Mouse (Mus musculus) forebrain, embryonic 14.5 days (tissue): Measurements from ENCODE around the gene Rnls. TPM values are rescaled to one million over a fixed set of nuclear protein-coding genes. Genes with fewer than 3 reads are reported as not detected.

Source experiments
- ATAC-seq: fragments of 200-750 bp; cut with Nextera tagmentation; 2 replicates; pipeline ENCODE4 v1.8.0; 2017; ENCODE audit warnings: mild to moderate bottlenecking, moderate library complexity
- DNase-seq: peaks from one replicate; pipeline ENCODE4 v3.0.0-alpha.2; 2015; ENCODE audit warnings: low spot score
- H3K27ac ChIP-seq: fragments of 300-500 bp; sonication (generic); 2 replicates; pipeline ENCODE4 v1.5.1; 2014; ENCODE audit warnings: low read depth, mild to moderate bottlenecking, control low read depth, low read length, moderate library complexity
- H3K27me3 ChIP-seq: fragments of 300-500 bp; sonication (generic); replicated peaks from 2 replicates; pipeline ENCODE4 v1.6.1; 2014; ENCODE audit warnings: low read length, control low read depth, mixed read lengths; ENCODE audit not compliant: control insufficient read depth, insufficient read depth
- H3K36me3 ChIP-seq: fragments of 300-500 bp; sonication (generic); 2 replicates; pipeline ENCODE4 v1.6.1; 2014; ENCODE audit warnings: low read length, control low read depth; ENCODE audit not compliant: control insufficient read depth, insufficient read depth
- H3K4me1 ChIP-seq: fragments of 300-500 bp; sonication (generic); 2 replicates; pipeline ENCODE4 v1.6.1; 2014; ENCODE audit warnings: antibody characterized with exemption, low read length, control low read depth; ENCODE audit not compliant: control insufficient read depth, insufficient read depth
- H3K4me2 ChIP-seq: fragments of 300-500 bp; sonication (generic); 2 replicates; pipeline ENCODE4 v1.6.1; 2014; ENCODE audit warnings: mild to moderate bottlenecking, control low read depth, low read length
- H3K4me3 ChIP-seq: fragments of 300-500 bp; sonication (generic); 2 replicates; pipeline ENCODE4 v1.5.1; 2014; ENCODE audit warnings: low read depth, low read length, control low read depth
- H3K9ac ChIP-seq: fragments of 300-500 bp; sonication (generic); 2 replicates; pipeline ENCODE4 v1.6.1; 2014; ENCODE audit warnings: mild to moderate bottlenecking, low read length, control low read depth, moderate library complexity
- H3K9me3 ChIP-seq: fragments of 300-500 bp; sonication (generic); replicated peaks from 2 replicates; pipeline ENCODE4 v1.6.1; 2016; ENCODE audit warnings: low read length, control low read depth, mixed read lengths; ENCODE audit not compliant: control insufficient read depth
- WGBS: fragments of 180-500 bp; shearing (Covaris S2); extraction: QIAGEN DNeasy Blood & Tissue Kit; methylation state at CpG from one replicate; pipeline ENCODE4 v1.1.7; 2014; 5-methylcytosine and 5-hydroxymethylcytosine counted together
- polyA plus RNA-seq: library from polyadenylated mRNA; unstranded; fragments of >200 nt; fragmentation: Nextera tagmentation; extraction: Ambion mirVana; gene quantifications from 2 replicates; pipeline ENCODE4 v1.2.1, GENCODE M21; 2014

The Rnls gene
- polyA plus RNA-seq, 1 experiment from 2014 or later = 10.7 TPM

DNA sequence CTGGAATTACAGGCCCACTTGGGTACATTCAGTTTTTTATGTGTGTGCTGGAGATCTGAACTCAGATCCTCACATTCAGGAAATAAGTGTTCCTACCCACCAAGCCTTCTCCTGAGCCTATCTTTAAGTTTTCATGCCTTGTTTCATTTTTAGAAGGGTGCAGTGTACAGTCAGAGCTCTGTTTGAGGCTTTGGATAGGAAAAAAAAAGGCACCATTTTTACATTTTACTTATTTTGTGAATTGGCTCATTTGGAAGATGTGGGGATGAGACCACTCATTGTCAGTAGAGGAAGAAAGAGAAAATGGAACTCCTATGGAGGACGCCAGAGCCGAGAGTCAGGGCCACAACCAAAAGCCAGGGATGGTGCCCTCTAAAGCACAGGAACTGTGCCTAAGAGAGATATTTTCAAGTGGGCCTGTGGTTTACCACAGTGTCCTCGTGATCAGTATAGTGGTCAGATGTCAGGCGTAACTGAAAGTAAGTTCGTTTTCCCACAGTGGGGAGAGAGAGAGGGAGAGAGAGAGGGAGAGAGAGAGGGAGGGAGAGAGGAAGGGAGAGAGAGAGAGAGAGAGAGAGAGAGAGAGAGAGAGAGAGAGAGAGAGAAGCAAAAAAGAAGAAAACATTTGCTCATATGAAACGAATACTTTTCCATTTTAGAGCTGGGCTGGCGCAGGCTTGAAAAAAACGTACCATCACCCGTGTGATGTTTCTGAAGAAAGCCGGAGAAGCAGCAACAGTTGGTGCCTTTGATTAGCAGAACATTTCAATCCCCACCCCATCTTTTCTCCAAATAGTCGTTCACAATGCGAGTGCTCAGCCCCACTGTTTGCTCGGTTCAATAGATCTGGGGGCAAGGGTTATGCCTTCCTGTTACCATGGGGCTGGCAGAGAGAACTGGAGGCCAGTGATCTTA, 290.7 kb downstream of the Rnls start:
- no peak for DNase-seq
- H3K4me2 ChIP-seq = no peak overlapping the region
- no peaks in the 10 kb centered on the region for H3K36me3 ChIP-seq
- H3K9ac ChIP-seq = no peak overlapping the region
- no peaks in the 10 kb centered on the region for H3K27me3 ChIP-seq
- no peak overlapping the region for H3K27ac ChIP-seq
- H3K4me1 ChIP-seq = no peaks in the 10 kb centered on the region
- 49% methylated on average over 13 of the region's 13 CpGs for WGBS
- no peaks in the 10 kb centered on the region for H3K9me3 ChIP-seq
- no peak overlapping the region for H3K4me3 ChIP-seq
- ATAC-seq = no peak

DNA sequence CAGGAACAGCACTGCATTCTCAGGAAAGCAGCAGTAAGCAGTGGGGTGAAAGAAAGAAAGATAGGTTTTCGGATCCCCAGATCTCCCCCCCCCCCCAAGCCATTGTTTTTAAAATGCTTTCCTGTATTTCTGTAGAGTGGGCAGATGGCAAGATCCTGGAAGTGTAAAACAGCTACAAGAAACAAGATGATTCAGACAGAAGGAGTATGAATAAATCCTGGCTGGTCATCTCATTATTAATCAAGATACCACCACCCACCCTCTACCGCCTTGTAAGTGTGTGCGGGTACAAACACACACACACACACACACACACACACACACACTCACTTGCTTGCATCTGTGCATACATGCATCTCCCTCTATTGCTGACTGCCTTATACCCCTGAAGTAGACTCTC, 291.5 kb downstream of the Rnls start:
- Histone ChIP-seq H3K36me3 (no peaks in the 10 kb centered on the region), H3K27me3 (no peaks in the 10 kb centered on the region), H3K9me3 (no peaks in the 10 kb centered on the region), H3K4me3 (no peak overlapping the region), H3K9ac (no peak overlapping the region), H3K4me1 (no peaks in the 10 kb centered on the region), H3K4me2 (no peak overlapping the region), H3K27ac (no peak overlapping the region)
- 81% methylated on average over 3 of the region's 3 CpGs for WGBS
- peak; percentile 48; the same call in 1 of the 2 replicates for ATAC-seq
- no peak for DNase-seq

DNA sequence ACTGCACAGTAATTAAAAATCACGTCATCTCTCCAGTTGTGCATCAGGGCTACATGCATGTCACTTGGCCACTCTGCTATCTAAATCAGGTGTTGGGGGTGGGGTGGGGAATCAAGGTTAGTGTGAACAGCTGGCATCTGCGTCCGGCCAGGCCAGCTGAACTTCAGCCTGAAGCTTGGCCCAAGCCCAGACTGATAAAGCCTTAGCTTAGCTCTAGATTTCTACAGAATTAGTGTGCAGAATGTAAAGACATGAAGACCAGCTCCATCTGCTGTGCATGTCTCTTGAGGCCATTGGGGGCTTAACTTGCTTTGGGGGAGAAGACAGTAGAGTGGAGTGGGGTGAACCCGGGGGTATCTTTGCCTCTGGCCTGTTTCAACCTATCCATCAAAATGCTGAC, 292.1 kb downstream of the Rnls start:
- Histone ChIP-seq H3K4me2 (no peak overlapping the region), H3K27ac (no peak overlapping the region), H3K4me1 (no peaks in the 10 kb centered on the region), H3K9ac (no peak overlapping the region), H3K27me3 (no peaks in the 10 kb centered on the region), H3K36me3 (no peaks in the 10 kb centered on the region), H3K9me3 (no peaks in the 10 kb centered on the region), H3K4me3 (no peak overlapping the region)
- DNase-seq (no peak), ATAC-seq (peak; percentile 24)
- 72% methylated on average over 4 of the region's 4 CpGs for WGBS

DNA sequence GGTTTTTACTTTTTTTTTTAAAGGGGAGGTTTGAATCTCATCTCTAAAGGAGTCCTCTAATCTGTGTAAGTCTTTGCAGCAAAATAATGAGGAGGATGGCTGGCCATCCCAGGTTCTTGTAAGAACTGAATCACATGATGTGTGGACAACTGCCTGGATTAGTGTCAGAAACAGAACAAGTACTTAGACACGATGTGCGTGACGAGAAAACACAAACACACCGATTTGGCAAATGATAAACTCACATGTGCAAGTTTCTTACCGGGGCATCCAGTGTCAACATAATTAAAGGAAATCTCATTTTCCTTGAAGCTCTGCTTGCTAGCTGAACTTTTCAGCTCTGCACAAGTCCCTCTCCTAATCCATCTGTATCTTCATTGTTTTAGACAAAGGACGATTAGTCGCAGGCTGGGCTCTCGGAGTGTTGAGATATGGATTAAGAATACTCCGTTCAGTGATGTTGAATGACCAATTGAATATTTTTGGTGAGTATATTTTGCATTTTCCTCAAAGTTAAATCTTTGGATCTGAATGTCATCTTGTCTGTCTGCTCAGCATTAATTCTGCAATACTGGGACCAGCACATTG, 292.8 kb downstream of the Rnls start:
- H3K27me3 ChIP-seq = no peaks in the 10 kb centered on the region
- no peaks in the 10 kb centered on the region for H3K36me3 ChIP-seq
- 18% methylated on average over 9 of the region's 9 CpGs for WGBS
- H3K4me1 ChIP-seq = no peaks in the 10 kb centered on the region
- H3K9ac ChIP-seq = no peak overlapping the region
- ATAC-seq (no peak), DNase-seq (peak; percentile 17)
- no peak overlapping the region for H3K27ac ChIP-seq
- no peak overlapping the region for H3K4me3 ChIP-seq
- no peak overlapping the region for H3K4me2 ChIP-seq
- H3K9me3 ChIP-seq = no peaks in the 10 kb centered on the region

DNA sequence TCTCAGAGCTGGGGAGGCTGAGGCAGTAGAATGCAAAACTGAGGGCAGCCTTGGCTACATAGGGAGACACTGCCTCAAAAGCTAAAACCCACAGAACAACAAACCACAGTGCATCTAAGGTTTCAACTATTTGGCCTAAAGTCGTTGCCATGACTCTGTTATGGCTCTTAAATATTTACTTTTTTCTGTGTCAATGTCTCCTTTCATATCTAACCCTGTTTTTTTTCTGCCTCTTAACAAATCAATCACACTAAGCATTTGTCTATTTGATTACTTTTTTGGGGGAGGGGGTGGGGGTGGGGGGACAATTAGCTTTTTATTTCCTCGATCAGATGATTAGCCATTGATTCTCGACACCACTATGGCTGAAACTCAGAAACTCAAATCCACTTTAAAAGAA, 294.4 kb downstream of the Rnls start:
- 25% methylated on average over 3 of the region's 3 CpGs for WGBS
- Histone ChIP-seq H3K9me3 (no peaks in the 10 kb centered on the region), H3K9ac (no peak overlapping the region), H3K4me1 (no peaks in the 10 kb centered on the region), H3K4me3 (no peak overlapping the region), H3K27ac (no peak overlapping the region), H3K4me2 (no peak overlapping the region), H3K27me3 (no peaks in the 10 kb centered on the region), H3K36me3 (no peaks in the 10 kb centered on the region)
- DNase-seq (no peak), ATAC-seq (no peak)

DNA sequence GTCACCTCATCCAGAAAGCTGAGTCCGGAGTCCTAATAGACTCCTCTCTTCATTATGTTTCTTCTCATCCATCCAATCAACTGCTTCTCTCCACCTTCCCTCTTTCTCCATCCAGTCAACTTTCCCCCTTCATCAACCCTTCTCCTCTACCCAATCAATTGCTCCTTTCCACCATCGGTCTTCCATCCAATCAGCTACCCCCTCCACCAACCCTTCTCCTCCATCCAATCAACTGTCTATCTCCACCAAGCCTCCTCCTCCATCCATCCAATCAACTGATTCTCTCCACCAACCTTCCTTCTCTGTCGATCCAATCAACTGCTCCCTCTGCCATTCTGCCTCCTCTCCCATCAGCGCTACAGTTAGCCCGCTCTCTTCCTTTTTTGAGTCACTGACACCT, 295.5 kb downstream of the Rnls start:
- Histone ChIP-seq H3K9ac (no peak overlapping the region), H3K27me3 (no peaks in the 10 kb centered on the region), H3K4me2 (no peak overlapping the region), H3K4me1 (no peaks in the 10 kb centered on the region), H3K36me3 (no peaks in the 10 kb centered on the region), H3K9me3 (no peaks in the 10 kb centered on the region), H3K4me3 (no peak overlapping the region), H3K27ac (no peak overlapping the region)
- no peak for ATAC-seq
- WGBS = 94% methylated on average over 5 of the region's 5 CpGs
- no peak for DNase-seq

DNA sequence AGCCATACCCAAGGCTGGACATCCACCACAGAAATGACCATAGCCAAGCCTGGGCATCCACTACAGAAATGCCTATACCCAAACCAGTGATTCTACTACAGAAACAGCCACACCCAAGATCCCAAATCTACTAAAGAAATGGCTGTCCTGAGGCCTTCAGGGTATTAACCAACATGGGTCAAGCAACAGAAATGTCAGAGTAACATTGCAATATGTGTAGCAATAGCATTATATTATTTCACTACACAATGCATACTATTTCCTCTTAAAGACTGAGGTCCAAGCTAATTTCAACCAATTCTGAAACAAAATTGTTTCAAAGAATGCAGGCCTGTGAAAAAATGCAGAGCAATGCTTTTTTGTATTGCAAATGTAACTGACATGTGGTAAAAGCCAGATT, 299.5 kb downstream of the Rnls start:
- DNase-seq (no peak), ATAC-seq (no peak)
- Histone ChIP-seq H3K9me3 (no peaks in the 10 kb centered on the region), H3K27ac (no peak overlapping the region), H3K4me2 (no peak overlapping the region), H3K36me3 (no peaks in the 10 kb centered on the region), H3K9ac (no peak overlapping the region), H3K4me1 (no peaks in the 10 kb centered on the region), H3K4me3 (no peak overlapping the region), H3K27me3 (no peaks in the 10 kb centered on the region)

DNA sequence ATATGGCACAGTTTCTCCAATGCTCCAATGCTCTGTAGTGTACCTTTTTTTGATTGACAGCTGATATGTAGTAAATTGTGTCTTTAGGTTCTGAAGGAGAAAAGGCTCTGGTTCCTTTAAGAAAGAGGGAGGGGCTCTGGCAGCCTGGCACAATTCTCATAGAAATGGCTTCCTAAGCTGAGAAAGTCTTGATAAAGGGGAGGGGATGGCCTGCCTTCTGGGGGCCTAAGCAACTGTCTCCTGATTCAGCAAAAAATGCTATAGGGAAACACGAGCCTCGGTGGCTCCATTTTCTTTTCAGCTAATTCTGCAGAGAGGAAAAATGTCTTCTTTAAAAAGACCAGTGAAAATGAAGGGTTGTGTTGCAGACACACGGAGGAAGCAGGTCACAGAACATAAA, 300.8 kb downstream of the Rnls start:
- no peak for ATAC-seq
- WGBS = 57% methylated on average over 3 of the region's 3 CpGs
- no peak for DNase-seq
- Histone ChIP-seq H3K4me2 (no peak overlapping the region), H3K36me3 (no peaks in the 10 kb centered on the region), H3K27me3 (no peaks in the 10 kb centered on the region), H3K4me1 (no peaks in the 10 kb centered on the region), H3K9me3 (no peaks in the 10 kb centered on the region), H3K27ac (no peak overlapping the region), H3K4me3 (no peak overlapping the region), H3K9ac (no peak overlapping the region)

DNA sequence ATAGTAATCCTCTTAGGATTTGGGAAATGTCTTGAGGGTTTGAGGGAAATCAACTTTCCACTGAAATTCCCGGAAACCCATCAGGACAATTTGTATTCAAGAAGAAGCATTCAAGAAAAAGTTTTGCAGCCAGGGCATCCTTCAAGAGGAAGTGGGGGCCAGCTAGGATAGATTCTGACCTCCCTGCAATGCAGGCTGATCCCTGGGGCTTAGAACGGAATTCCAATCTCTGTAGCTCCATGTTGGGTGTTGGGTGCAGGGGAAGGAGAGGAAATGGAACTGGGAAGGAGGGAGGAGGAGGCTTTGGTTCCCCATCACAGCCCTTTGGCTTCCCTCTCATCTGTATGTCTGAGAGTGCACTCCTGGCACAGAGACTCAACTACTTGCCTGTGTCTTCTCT, 303.2 kb downstream of the Rnls start:
- H3K36me3 ChIP-seq = no peaks in the 10 kb centered on the region
- H3K9me3 ChIP-seq = no peaks in the 10 kb centered on the region
- DNase-seq (no peak), ATAC-seq (no peak)
- H3K27ac ChIP-seq = no peak overlapping the region
- 85% methylated on average over 2 of the region's 2 CpGs for WGBS
- H3K27me3 ChIP-seq = no peaks in the 10 kb centered on the region
- no peak overlapping the region for H3K4me3 ChIP-seq
- no peaks in the 10 kb centered on the region for H3K4me1 ChIP-seq
- no peak overlapping the region for H3K9ac ChIP-seq
- H3K4me2 ChIP-seq = no peak overlapping the region
